Mouse (Mus musculus): ENCODE results near the gene Fhit.

Gene Fhit

DNA sequence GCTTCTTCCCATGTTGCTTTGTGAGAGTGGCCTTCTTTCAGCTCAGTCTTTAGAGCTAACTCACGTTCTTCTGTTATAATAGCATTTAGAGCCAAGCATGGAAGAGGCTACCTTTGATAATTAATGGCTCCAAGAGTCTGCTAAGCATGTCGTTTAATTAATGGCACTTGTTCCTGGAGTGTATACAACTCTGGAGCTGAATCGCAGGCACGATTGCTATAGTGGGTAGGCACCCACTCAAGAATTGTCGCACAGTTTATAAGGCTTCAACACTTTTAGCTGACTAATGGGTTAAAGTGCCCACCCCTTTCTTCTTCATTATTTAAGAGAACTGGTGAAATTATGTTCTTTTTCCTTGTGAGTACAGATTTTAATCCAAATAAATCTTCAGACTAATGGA, 1605.5 kb downstream of the Fhit start:
- no peak for DNase-seq

DNA sequence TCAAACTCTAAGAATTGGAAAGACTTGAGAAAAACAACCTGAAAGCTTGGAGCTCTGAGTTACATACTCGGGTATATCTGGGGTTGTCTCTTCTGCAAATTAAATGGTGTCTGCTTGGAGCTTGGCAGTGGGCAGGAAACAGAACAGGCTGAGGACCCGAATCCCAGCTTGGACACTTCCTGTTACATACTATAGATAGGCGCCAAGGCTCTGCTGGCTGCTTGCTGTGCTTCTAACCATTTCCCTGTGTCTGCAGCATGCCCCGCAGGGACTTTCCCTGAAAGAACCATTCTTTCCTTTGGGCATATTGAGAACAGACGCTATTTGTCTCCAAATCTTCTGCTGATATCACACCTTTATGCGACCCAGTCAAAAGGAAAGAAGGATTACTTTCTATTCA, 1606.0 kb downstream of the Fhit start:
- no peak for DNase-seq

DNA sequence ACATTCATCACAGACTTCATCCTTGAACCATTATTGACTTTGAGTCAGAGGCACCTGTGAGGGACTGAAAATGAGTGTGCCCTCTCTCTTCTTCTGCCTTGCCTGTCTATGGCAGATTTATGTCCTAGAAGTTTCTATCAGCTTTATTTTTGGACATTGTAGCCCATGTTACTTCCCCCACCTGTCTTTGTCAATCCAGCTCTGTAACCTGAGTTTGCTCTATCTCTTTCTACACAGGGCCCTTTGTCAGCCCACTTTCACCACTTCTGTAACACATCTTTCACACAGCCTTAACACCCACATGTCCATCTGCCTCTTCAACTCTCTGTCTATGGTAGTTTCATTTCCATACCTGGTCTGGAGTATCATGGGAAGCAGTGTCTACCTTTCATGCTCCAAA, 1609.7 kb downstream of the Fhit start:
- DNase-seq, result no peak

DNA sequence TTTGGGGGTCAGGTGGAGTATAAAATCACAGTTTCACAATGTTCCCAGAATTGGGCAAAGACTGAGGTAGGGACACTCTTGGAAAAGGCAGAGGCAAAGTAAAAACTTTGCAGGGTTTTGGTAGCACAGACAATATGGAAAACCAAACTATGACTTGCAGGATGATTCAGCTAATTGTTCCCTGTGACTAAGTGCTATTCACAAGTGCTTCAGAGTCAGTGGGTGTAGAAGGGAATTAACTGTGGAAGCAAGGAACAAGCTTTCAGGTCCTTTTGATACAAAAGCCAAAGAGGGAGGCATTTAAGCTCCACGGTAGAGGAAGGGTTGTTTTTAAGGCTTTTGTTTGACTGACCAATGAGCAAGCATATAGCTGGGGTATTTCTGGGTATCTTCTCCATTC, 1613.9 kb downstream of the Fhit start:
- DNase-seq, result no peak

DNA sequence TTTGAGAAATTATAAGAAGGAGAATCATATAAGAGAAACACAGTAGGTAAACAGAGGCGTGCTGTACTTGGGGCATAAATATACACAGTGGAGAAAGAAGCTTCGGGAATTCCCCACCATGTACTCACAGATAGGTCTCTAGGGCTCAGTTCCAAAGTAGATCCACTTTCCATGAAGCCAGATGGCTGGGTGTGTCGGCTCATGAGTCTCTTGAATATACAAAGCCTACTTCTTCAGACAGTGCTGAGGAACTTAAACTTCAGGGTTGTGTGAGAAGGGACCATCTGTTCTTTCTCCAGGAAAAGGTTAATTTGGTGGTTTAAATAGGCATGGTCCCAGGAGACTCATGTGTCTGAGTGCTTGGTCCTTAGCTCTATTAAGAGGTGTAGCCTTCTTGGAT, 1617.5 kb downstream of the Fhit start:
- no peak for DNase-seq

GRCm38 (mm10) chr14:9535491-9535890, 1626.3 kb downstream of the Fhit start:
- no peak for DNase-seq

DNA sequence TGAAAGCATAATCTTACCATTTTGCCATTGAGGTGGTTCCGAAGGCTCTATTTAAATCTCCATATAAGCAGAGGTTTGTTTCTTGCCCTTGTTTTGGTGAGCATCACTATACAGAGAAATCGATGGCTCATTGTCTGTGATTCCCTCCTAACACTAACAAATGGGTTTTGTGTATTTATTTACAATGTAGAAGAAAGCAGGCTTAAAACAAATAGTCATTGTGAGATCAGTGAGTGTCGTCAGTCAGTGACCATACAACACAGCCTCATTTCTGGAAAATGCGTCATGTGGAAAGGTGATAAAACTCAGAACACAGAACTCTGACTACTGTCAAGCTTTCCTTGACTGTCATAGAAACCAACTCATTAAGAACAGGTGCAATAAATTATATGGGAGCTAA, 1632.6 kb downstream of the Fhit start:
- DNase-seq, result no peak

- DNase-seq, result no peak
Observed at GRCm38 (mm10) chr14:9526136-9526535, 1635.7 kb downstream of the Fhit start.

GRCm38 (mm10) chr14:9517651-9518050, 1644.2 kb downstream of the Fhit start:
- DNase-seq, result no peak

GRCm38 (mm10) chr14:9509678-9510077, 1652.2 kb downstream of the Fhit start:
- no peak for DNase-seq

Data from kidney, postnatal 25 days (tissue).